Mouse (Mus musculus): ENCODE measurements around the gene Vstm2l. TPM values are rescaled to one million over a fixed set of nuclear protein-coding genes. Genes with fewer than 3 reads are reported as not detected.

The Vstm2l gene
- polyA plus RNA-seq, 1 experiment: 0.53 TPM

- DNase-seq: no peak
- Histone ChIP-seq H3K36me3 (ENCODE audit: control insufficient read depth, insufficient read depth, low read length) (no peaks in the 10 kb centered on the region), H3K4me3 (ENCODE audit: insufficient read depth, low read depth, low read length) (no peak overlapping the region), H3K27ac (ENCODE audit: insufficient read depth, low read depth, low read length) (no peak overlapping the region), H3K27me3 (replicated peaks; ENCODE audit: control insufficient read depth, insufficient read depth, low read length) (no peaks in the 10 kb centered on the region), H3K4me1 (ENCODE audit: control insufficient read depth, insufficient read depth, low read length) (no peaks in the 10 kb centered on the region)
- no peak for TF ChIP-seq CTCF (conservative IDR thresholded peaks at IDR 0.05; ENCODE audit: insufficient read depth, insufficient read length, low read depth, low read length)
- no peak for TF ChIP-seq POLR2A (IDR thresholded peaks at IDR 0.05; ENCODE audit: low read depth, low read length)
- WGBS: 78% methylated on average over 5 of the region's 5 CpGs
Measured at GRCm38 (mm10) chr2:157877967-157878366, 36.5 kb upstream of the Vstm2l start.

- no peak overlapping the region for H3K4me3 ChIP-seq (ENCODE audit: insufficient read depth, low read depth, low read length)
- no peak for DNase-seq
- no peaks in the 10 kb centered on the region for H3K36me3 ChIP-seq (ENCODE audit: control insufficient read depth, insufficient read depth, low read length)
- no peaks in the 10 kb centered on the region for H3K4me1 ChIP-seq (ENCODE audit: control insufficient read depth, insufficient read depth, low read length)
- WGBS: 69% methylated on average over 11 of the region's 11 CpGs
- no peak overlapping the region for H3K27ac ChIP-seq (ENCODE audit: insufficient read depth, low read depth, low read length)
- H3K27me3 ChIP-seq (replicated peaks; ENCODE audit: control insufficient read depth, insufficient read depth, low read length): no peaks in the 10 kb centered on the region
- TF ChIP-seq CTCF (conservative IDR thresholded peaks at IDR 0.05; ENCODE audit: insufficient read depth, insufficient read length, low read depth, low read length) (no peak), POLR2A (IDR thresholded peaks at IDR 0.05; ENCODE audit: low read depth, low read length) (no peak)
Measured at GRCm38 (mm10) chr2:157881939-157882338, 32.5 kb upstream of the Vstm2l start.

DNA sequence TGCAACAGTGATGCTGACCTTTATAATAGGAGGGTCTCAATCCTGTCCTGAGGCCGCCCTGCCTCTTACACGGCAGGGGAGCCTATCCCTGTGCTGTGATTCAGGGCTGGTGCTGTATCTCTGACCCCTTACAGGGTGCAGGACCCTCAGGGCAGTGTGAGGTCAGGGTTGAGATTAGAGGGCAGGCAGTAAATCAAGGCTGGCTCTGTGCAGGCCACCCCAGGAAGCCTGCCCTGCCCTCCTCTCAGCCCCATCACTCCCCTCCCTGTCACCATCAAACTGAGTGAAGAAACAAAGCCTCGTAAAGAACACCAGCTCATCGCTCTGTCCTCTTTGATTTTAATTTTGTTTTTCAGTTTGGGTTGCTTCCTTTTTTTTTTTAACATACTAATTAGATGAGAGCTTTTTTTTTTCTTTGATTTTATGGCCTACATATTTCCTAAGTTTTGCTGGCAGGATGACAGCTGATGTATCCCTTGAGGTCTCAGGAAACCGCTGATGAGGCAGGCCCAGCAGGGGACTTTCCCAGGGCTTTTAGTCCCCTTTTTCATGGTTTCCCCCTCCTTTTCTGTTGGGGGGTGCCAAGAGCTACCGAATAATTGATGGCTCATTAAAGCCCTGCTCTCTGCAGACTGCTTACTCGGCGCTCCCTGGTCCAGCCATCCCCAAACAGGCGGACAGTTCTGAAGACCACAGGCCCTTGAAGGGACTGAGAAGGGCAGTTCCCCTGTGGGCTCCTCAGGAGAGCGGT is 27.0 kb upstream of the Vstm2l start:
- Histone ChIP-seq H3K4me3 (ENCODE audit: insufficient read depth, low read depth, low read length) (no peak overlapping the region), H3K27ac (ENCODE audit: insufficient read depth, low read depth, low read length) (no peak overlapping the region), H3K27me3 (replicated peaks; ENCODE audit: control insufficient read depth, insufficient read depth, low read length) (no peaks in the 10 kb centered on the region), H3K4me1 (ENCODE audit: control insufficient read depth, insufficient read depth, low read length) (no peaks in the 10 kb centered on the region), H3K36me3 (ENCODE audit: control insufficient read depth, insufficient read depth, low read length) (no peaks in the 10 kb centered on the region)
- 47% methylated on average over 10 of the region's 10 CpGs for WGBS
- TF ChIP-seq POLR2A (IDR thresholded peaks at IDR 0.05; ENCODE audit: low read depth, low read length) (no peak), CTCF (conservative IDR thresholded peaks at IDR 0.05; ENCODE audit: insufficient read depth, insufficient read length, low read depth, low read length) (no peak)
- peak; percentile 58 for DNase-seq

- TF ChIP-seq CTCF (conservative IDR thresholded peaks at IDR 0.05; ENCODE audit: insufficient read depth, insufficient read length, low read depth, low read length) (no peak), POLR2A (IDR thresholded peaks at IDR 0.05; ENCODE audit: low read depth, low read length) (no peak)
- no peak for DNase-seq
- 62% methylated on average over 6 of the region's 6 CpGs for WGBS
Measured at GRCm38 (mm10) chr2:157891166-157891565, 23.3 kb upstream of the Vstm2l start.

GRCm38 (mm10) chr2:157897131-157897530 is 17.3 kb upstream of the Vstm2l start:
- no peaks in the 10 kb centered on the region for H3K36me3 ChIP-seq (ENCODE audit: control insufficient read depth, insufficient read depth, low read length)
- no peak for DNase-seq
- H3K27ac ChIP-seq (ENCODE audit: insufficient read depth, low read depth, low read length): no peak overlapping the region
- 71% methylated on average over 4 of the region's 4 CpGs for WGBS
- no peak overlapping the region for H3K4me3 ChIP-seq (ENCODE audit: insufficient read depth, low read depth, low read length)
- H3K4me1 ChIP-seq (ENCODE audit: control insufficient read depth, insufficient read depth, low read length): no peaks in the 10 kb centered on the region
- no peaks in the 10 kb centered on the region for H3K27me3 ChIP-seq (replicated peaks; ENCODE audit: control insufficient read depth, insufficient read depth, low read length)
- TF ChIP-seq POLR2A (IDR thresholded peaks at IDR 0.05; ENCODE audit: low read depth, low read length) (no peak), CTCF (conservative IDR thresholded peaks at IDR 0.05; ENCODE audit: insufficient read depth, insufficient read length, low read depth, low read length) (no peak)

More at GRCm38 (mm10) chr2:157891166-157891565, 23.3 kb upstream of the Vstm2l start:
- H3K4me3 ChIP-seq (ENCODE audit: insufficient read depth, low read depth, low read length): no peak overlapping the region
- H3K36me3 ChIP-seq (ENCODE audit: control insufficient read depth, insufficient read depth, low read length): no peaks in the 10 kb centered on the region
- no peaks in the 10 kb centered on the region for H3K27me3 ChIP-seq (replicated peaks; ENCODE audit: control insufficient read depth, insufficient read depth, low read length)
- H3K27ac ChIP-seq (ENCODE audit: insufficient read depth, low read depth, low read length): no peak overlapping the region
- H3K4me1 ChIP-seq (ENCODE audit: control insufficient read depth, insufficient read depth, low read length): no peaks in the 10 kb centered on the region

DNA sequence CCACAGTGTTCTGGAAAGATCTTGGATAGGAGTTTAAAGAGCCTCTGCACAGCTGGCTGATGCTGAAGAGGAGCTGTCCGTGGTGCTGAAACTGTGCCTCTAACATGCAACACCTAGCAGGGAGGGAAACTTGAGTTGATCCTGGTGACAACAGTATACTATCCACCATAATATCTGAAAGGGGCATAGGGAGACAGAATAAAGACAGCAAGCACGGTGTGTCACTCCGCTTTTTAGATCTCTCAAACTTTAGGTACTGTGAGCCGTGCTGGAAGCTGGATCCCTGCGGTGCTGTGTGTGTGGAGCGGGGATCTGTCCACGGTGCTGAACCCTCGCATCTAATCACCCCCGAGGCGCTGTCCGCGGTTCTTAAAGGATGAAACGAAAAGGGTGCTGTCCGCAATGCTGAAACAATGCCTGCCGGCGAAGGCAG is 1.2 kb upstream of the Vstm2l start:
- peaks cover 5% of the 10 kb centered on the region for H3K27me3 ChIP-seq (replicated peaks; ENCODE audit: control insufficient read depth, insufficient read depth, low read length)
- H3K4me1 ChIP-seq (ENCODE audit: control insufficient read depth, insufficient read depth, low read length): no peaks in the 10 kb centered on the region
- WGBS: under 1% methylated on average over 16 of the region's 16 CpGs
- H3K27ac ChIP-seq (ENCODE audit: insufficient read depth, low read depth, low read length): no peak overlapping the region
- no peak; the same call in 1 of the 2 replicates for TF ChIP-seq CTCF (conservative IDR thresholded peaks at IDR 0.05; ENCODE audit: insufficient read depth, insufficient read length, low read depth, low read length)
- no peak for TF ChIP-seq POLR2A (IDR thresholded peaks at IDR 0.05; ENCODE audit: low read depth, low read length)
- H3K4me3 ChIP-seq (ENCODE audit: insufficient read depth, low read depth, low read length): no peak overlapping the region
- peak; percentile 84 for DNase-seq
- H3K36me3 ChIP-seq (ENCODE audit: control insufficient read depth, insufficient read depth, low read length): no peaks in the 10 kb centered on the region

DNA sequence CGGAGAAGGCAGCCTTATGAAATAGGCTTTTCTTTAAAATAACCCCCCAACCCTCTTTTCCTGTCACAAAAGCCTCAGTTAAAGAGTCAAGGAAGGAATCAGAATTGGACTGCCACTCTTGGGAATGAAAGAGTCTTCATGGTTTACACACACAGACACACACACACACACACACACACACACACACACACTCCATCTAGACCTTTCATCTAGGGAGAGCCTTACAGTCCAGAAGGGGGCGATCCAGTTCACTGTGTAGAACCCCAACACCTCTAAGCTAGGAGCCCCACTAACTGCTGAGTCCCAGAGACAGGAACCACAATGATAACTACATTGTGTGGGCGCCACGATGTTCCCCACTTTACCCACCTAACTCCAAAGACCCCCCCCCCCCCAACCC is 748 bp upstream of the Vstm2l start:
- H3K4me3 ChIP-seq (ENCODE audit: insufficient read depth, low read depth, low read length): no peak overlapping the region
- WGBS: 0% methylated on average over 4 of the region's 4 CpGs

More for the DNA sequence above, 748 bp upstream of the Vstm2l start:
- no peak for DNase-seq
- no peak for TF ChIP-seq CTCF (conservative IDR thresholded peaks at IDR 0.05; ENCODE audit: insufficient read depth, insufficient read length, low read depth, low read length)
- TF ChIP-seq POLR2A (IDR thresholded peaks at IDR 0.05; ENCODE audit: low read depth, low read length): no peak
- Histone ChIP-seq H3K27me3 (replicated peaks; ENCODE audit: control insufficient read depth, insufficient read depth, low read length) (peaks cover 5% of the 10 kb centered on the region), H3K27ac (ENCODE audit: insufficient read depth, low read depth, low read length) (no peak overlapping the region), H3K36me3 (ENCODE audit: control insufficient read depth, insufficient read depth, low read length) (no peaks in the 10 kb centered on the region), H3K4me1 (ENCODE audit: control insufficient read depth, insufficient read depth, low read length) (no peaks in the 10 kb centered on the region)
